Comparison of ENCODE assay signal across 8 mouse cellular contexts in genomic region chr10:60277207-60278005, GRCm38 (mm10). TPM values are rescaled to one million over a fixed set of nuclear protein-coding genes. Genes with fewer than 3 reads are reported as not detected.
DNase-seq lines count a peak whose midpoint lies in the region; ATAC-seq lines count a peak whose summit lies in the region.

Gene Psap (plus strand): TSS chr10:60277627.

- peaks cover 41% of the 10 kb centered on the region for H3K4me1 ChIP-seq in heart, embryonic 13.5 days
- peaks cover 57% of the 10 kb centered on the region for H3K4me1 ChIP-seq in liver, embryonic 12.5 days
- peaks cover 31% of the 10 kb centered on the region for H3K4me1 ChIP-seq in stomach, embryonic 15.5 days

- H3K4me2 ChIP-seq in heart, embryonic 13.5 days: peak within 1 kb of the TSS; percentile 91
- H3K4me2 ChIP-seq in liver, embryonic 12.5 days: peak within 1 kb of the TSS; percentile 79
- peak within 1 kb of the TSS; percentile 86 for H3K4me2 ChIP-seq in stomach, embryonic 15.5 days

- WGBS in heart, embryonic 13.5 days: 2% methylated on average over 54 of the region's 54 CpGs
- 2% methylated on average over 54 of the region's 54 CpGs for WGBS in liver, embryonic 12.5 days (ENCODE audit: insufficient replicate concordance)
- 2% methylated on average over 53 of the region's 54 CpGs for WGBS in stomach, embryonic 15.5 days

- 0 out of 2 replicates have a peak, but pooled peaks cover 8% of the 10 kb centered on the region for H3K36me3 ChIP-seq in heart, embryonic 13.5 days
- peaks cover 11% of the 10 kb centered on the region for H3K36me3 ChIP-seq in liver, embryonic 12.5 days
- H3K36me3 ChIP-seq in stomach, embryonic 15.5 days: no peaks in the 10 kb centered on the region

- H3K9ac ChIP-seq in heart, embryonic 13.5 days: peak within 1 kb of the TSS; percentile 89
- H3K9ac ChIP-seq in liver, embryonic 12.5 days: peak within 1 kb of the TSS; percentile 76
- peak within 1 kb of the TSS; percentile 77 for H3K9ac ChIP-seq in stomach, embryonic 15.5 days

- peak; percentile 93 for ATAC-seq in erythroid progenitor cell, adult 5-6 weeks (replicated peaks; ENCODE audit: low FRiP score, poor library complexity, severe bottlenecking)
- ATAC-seq in heart, embryonic 13.5 days (ENCODE audit: extremely low read depth, insufficient number of reproducible peaks, low FRiP score, low TSS enrichment): peak; percentile 86
- peak; percentile 93 for ATAC-seq in liver, embryonic 12.5 days
- ATAC-seq in stomach, embryonic 15.5 days (ENCODE audit: insufficient read depth, low FRiP score, low read depth): peak; percentile 92

- H3K9me3 ChIP-seq in heart, embryonic 13.5 days: no peaks in the 10 kb centered on the region
- H3K9me3 ChIP-seq in liver, embryonic 12.5 days (replicated peaks): no peaks in the 10 kb centered on the region
- H3K9me3 ChIP-seq in stomach, embryonic 15.5 days: no peaks in the 10 kb centered on the region

- DNase-seq in CD4-positive helper T cell, adult 2 months (ENCODE audit: low read depth, low spot score): peak; percentile 95
- peak; percentile 88 for DNase-seq in brain, embryonic 18.5 days (ENCODE audit: low read depth, low spot score)
- peak; percentile 95 for DNase-seq in kidney, postnatal 10 days
- peak; percentile 93 to 95 for DNase-seq in natural killer cell, adult 2 months (ENCODE audit: low spot score in 2 of 2)

- H3K27ac ChIP-seq in heart, embryonic 13.5 days (replicated peaks): peak within 1 kb of the TSS; percentile 85
- peak within 1 kb of the TSS; percentile 81 for H3K27ac ChIP-seq in liver, embryonic 12.5 days
- H3K27ac ChIP-seq in stomach, embryonic 15.5 days: peak within 1 kb of the TSS; percentile 82

- no peaks in the 10 kb centered on the region for H3K27me3 ChIP-seq in heart, embryonic 13.5 days (replicated peaks)
- H3K27me3 ChIP-seq in liver, embryonic 12.5 days (replicated peaks): no peaks in the 10 kb centered on the region
- no peaks in the 10 kb centered on the region for H3K27me3 ChIP-seq in stomach, embryonic 15.5 days (replicated peaks)

- peak within 1 kb of the TSS; percentile 88 for H3K4me3 ChIP-seq in heart, embryonic 13.5 days
- peak within 1 kb of the TSS; percentile 74 for H3K4me3 ChIP-seq in liver, embryonic 12.5 days
- H3K4me3 ChIP-seq in stomach, embryonic 15.5 days (replicated peaks): peak within 1 kb of the TSS; percentile 71

RNA-seq across cellular contexts. Expression of gene Psap, which starts in this region (rescaled TPM):
- total RNA-seq in erythroid progenitor cell, adult 5-6 weeks (2015; ENCODE audit: low replicate concordance): 293 and 311 TPM in 2 replicates
- total RNA-seq in erythroid progenitor cell, adult 5-6 weeks (2017; ENCODE audit: low replicate concordance): 222 and 228 TPM in 2 replicates
- polyA plus RNA-seq in heart, embryonic 13.5 days (2015; fragmentation: Nextera tagmentation; extraction: Ambion mirVana): 95.7 and 102 TPM in 2 replicates
- polyA plus RNA-seq in liver, embryonic 12.5 days (2016; fragmentation: Nextera tagmentation; extraction: Ambion mirVana): 42.9 and 43.3 TPM in 2 replicates
- 142 and 155 TPM in 2 replicates for polyA plus RNA-seq in stomach, embryonic 15.5 days (2015; fragmentation: Nextera tagmentation; extraction: Ambion mirVana)

Comparison
In these comparisons a context has a peak if more than half of its experiments do, and no peak if none do; other contexts are left out.
1. Peak in every context shown above with its lines: DNase-seq, ATAC-seq, H3K4me3 ChIP-seq and H3K27ac ChIP-seq.